Mouse (Mus musculus): ENCODE data around the gene Shank2. TPM values are rescaled to one million over a fixed set of nuclear protein-coding genes. Genes with fewer than 3 reads are reported as not detected.

Shank2 gene
- polyA plus RNA-seq, 1 experiment from 2014 or later = 0.31 TPM

DNA sequence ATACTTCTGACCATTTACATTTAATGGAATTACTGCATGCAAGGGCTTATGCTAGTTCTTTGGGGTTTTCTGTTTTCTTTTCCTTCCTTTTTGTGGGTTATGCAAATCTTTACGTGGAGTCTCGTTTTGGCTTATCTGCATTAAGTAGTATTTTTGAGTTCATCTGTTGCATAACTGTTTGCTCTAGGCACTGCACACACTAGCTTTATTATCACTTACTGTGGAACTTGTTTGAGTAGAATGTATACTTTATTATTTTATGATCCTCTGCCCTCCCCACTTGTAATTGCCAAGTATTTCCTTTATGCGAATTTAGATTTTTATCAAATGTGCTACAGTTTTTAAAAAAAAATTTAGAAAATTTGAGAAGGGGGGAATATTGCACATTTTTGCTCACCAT is 2.7 kb upstream of the Shank2 start:
- H3K4me3 ChIP-seq = no peak overlapping the region
- no peak for DNase-seq (ENCODE audit: low spot score)
- H3K36me3 ChIP-seq = no peaks in the 10 kb centered on the region
- 83% methylated on average over 3 of the region's 3 CpGs for WGBS
- no peak overlapping the region for H3K27ac ChIP-seq
- H3K4me1 ChIP-seq = no peaks in the 10 kb centered on the region
- no peaks in the 10 kb centered on the region for H3K27me3 ChIP-seq (ENCODE audit: insufficient read depth, poor library complexity, severe bottlenecking)
- H3K9me3 ChIP-seq = 0 out of 2 replicates have a peak, but pooled peaks cover 5% of the 10 kb centered on the region

DNA sequence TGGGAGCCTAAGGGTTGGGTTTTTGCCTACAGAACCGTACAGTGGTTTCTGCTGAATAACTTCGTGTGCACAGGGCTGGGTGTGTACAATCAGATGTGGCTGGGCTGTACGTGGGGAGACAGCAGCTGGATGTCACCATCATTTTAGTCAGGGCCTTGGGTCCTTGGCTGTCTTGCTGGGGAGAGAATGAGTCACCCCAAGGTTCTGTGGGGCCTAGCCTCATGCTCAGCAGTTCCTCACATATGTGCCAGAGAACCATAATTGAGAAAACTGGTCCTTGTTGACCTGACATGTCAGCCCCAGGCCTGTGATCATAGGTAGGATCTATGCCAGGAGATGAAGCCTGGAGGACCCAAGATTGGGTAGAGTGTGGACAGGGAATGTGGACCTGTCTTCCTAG is 1.7 kb downstream of the Shank2 start:
- H3K36me3 ChIP-seq = no peaks in the 10 kb centered on the region
- WGBS = 80% methylated on average over 3 of the region's 3 CpGs
- H3K9me3 ChIP-seq = no peaks in the 10 kb centered on the region
- no peaks in the 10 kb centered on the region for H3K27me3 ChIP-seq (ENCODE audit: insufficient read depth, poor library complexity, severe bottlenecking)
- no peak overlapping the region for H3K4me3 ChIP-seq
- DNase-seq (ENCODE audit: low spot score) = no peak
- H3K27ac ChIP-seq = no peak overlapping the region
- H3K4me1 ChIP-seq = no peaks in the 10 kb centered on the region

DNA sequence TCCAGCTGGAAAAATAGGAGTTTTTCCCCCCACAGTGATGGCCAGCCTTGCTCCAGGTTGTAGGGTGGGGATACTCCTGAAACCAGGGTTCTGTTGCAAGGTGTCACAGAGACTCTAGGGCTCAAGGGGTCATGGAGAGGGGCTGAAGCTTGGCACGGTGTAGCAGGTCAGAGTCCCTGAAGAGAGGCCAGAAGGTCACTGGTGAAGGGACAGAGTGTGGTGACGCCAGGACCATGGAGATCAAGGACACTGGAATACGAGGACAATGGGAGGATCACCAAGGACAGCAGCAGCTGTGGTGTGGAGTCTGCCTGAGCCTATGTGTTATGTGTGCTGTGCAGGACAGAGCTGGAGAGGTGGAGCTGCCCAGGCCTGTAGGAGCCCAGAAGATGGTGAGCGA is 6.4 kb downstream of the Shank2 start:
- H3K27me3 ChIP-seq (ENCODE audit: insufficient read depth, poor library complexity, severe bottlenecking) = no peaks in the 10 kb centered on the region
- no peaks in the 10 kb centered on the region for H3K4me1 ChIP-seq
- no peak overlapping the region for H3K27ac ChIP-seq
- no peak for DNase-seq (ENCODE audit: low spot score)
- no peaks in the 10 kb centered on the region for H3K9me3 ChIP-seq
- H3K36me3 ChIP-seq = no peaks in the 10 kb centered on the region
- WGBS = 70% methylated on average over 4 of the region's 4 CpGs
- H3K4me3 ChIP-seq = no peak overlapping the region

DNA sequence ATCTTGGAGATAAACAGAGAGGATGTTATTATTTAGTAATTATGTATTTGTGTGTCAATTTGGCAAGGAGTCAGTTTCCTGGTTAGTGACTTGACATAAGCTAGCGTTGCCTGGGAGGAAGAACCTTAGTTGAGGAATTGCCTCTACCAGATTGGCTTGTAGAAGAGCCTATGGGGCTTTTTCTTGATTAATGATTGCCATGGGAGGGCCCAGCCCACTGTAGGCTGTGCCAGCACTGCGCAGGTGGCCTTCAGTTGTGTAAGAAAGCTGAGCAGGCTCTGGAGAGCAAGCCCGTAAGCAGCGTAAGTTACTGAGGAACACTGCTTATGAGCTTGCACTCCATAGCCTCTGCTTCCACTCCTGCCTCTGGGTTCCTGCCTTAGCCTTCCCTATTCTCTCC is 7.3 kb downstream of the Shank2 start:
- H3K4me1 ChIP-seq = no peaks in the 10 kb centered on the region
- no peaks in the 10 kb centered on the region for H3K27me3 ChIP-seq (ENCODE audit: insufficient read depth, poor library complexity, severe bottlenecking)
- no peaks in the 10 kb centered on the region for H3K36me3 ChIP-seq
- DNase-seq (ENCODE audit: low spot score) = no peak
- H3K27ac ChIP-seq = no peak overlapping the region
- H3K9me3 ChIP-seq = no peaks in the 10 kb centered on the region
- no peak overlapping the region for H3K4me3 ChIP-seq
- 82% methylated on average over 4 of the region's 4 CpGs for WGBS

GRCm38 (mm10) chr7:144014485-144014884 is 12.8 kb downstream of the Shank2 start:
- Histone ChIP-seq H3K4me1 (no peaks in the 10 kb centered on the region), H3K27me3 (ENCODE audit: insufficient read depth, poor library complexity, severe bottlenecking) (no peaks in the 10 kb centered on the region), H3K36me3 (no peaks in the 10 kb centered on the region), H3K9me3 (no peaks in the 10 kb centered on the region), H3K4me3 (no peak overlapping the region), H3K27ac (no peak overlapping the region)
- 82% methylated on average over 2 of the region's 2 CpGs for WGBS
- no peak for DNase-seq (ENCODE audit: low spot score)

DNA sequence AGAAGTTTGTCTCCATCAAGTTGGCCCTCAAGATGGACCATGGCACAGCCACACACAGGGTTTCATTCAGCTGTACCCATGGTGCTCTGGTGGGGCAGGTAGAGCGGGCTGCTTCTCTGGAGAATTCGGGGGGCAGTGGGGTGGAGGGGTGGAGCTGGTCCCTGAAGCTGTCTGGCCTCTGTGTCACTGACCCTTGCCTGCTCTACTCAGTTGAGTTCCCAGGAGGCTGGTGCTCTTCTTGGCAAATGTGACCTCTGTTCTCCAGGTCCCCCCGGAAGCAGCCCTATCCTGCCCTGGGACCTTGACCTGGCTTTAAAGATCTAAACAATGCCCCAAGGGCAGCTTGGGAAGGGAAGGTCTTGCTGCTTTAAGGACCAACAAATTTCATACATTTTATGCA is 20.1 kb downstream of the Shank2 start:
- Histone ChIP-seq H3K27ac (no peak overlapping the region), H3K9me3 (no peaks in the 10 kb centered on the region)

GRCm38 (mm10) chr7:144022682-144023081 is 21.0 kb downstream of the Shank2 start:
- 57% methylated on average over 5 of the region's 5 CpGs for WGBS
- DNase-seq (ENCODE audit: low spot score) = no peak
- Histone ChIP-seq H3K27me3 (ENCODE audit: insufficient read depth, poor library complexity, severe bottlenecking) (no peaks in the 10 kb centered on the region), H3K4me1 (peaks cover 3% of the 10 kb centered on the region; the same call in 1 of the 2 replicates), H3K27ac (no peak overlapping the region), H3K36me3 (no peaks in the 10 kb centered on the region), H3K9me3 (no peaks in the 10 kb centered on the region), H3K4me3 (no peak overlapping the region)

More for the DNA sequence above, 20.1 kb downstream of the Shank2 start:
- Histone ChIP-seq H3K4me3 (no peak overlapping the region), H3K36me3 (no peaks in the 10 kb centered on the region), H3K27me3 (ENCODE audit: insufficient read depth, poor library complexity, severe bottlenecking) (no peaks in the 10 kb centered on the region), H3K4me1 (peaks cover 3% of the 10 kb centered on the region; the same call in 1 of the 2 replicates)
- 91% methylated on average over 3 of the region's 3 CpGs for WGBS
- no peak for DNase-seq (ENCODE audit: low spot score)

DNA sequence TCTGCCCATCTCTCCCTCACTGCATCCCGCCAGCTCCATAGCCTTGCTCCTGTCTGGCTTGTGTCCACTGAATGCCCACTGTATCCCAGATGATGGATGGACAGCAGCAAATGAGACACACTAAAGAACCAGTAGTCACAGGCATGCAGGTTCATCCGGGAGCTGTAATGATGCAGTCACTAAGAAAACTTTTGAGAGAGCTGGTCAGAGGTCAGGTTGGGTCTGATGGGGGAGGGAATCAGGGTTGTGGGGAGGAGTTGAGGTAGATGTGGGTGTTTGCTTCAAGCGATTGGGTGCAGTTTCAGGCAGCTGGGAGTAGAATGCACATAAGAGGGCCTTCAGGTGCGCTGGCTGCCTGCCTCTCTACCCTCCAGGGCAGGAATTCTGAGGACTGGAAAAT is 21.8 kb downstream of the Shank2 start:
- Histone ChIP-seq H3K27ac (no peak overlapping the region), H3K36me3 (no peaks in the 10 kb centered on the region), H3K9me3 (no peaks in the 10 kb centered on the region), H3K4me3 (no peak overlapping the region), H3K27me3 (ENCODE audit: insufficient read depth, poor library complexity, severe bottlenecking) (no peaks in the 10 kb centered on the region), H3K4me1 (peaks cover 3% of the 10 kb centered on the region; the same call in 1 of the 2 replicates)
- 73% methylated on average over 4 of the region's 4 CpGs for WGBS
- DNase-seq (ENCODE audit: low spot score) = no peak

- Histone ChIP-seq H3K4me1 (peaks cover 10% of the 10 kb centered on the region), H3K4me3 (no peak overlapping the region), H3K27ac (no peak overlapping the region), H3K27me3 (ENCODE audit: insufficient read depth, poor library complexity, severe bottlenecking) (no peaks in the 10 kb centered on the region), H3K9me3 (no peaks in the 10 kb centered on the region), H3K36me3 (no peaks in the 10 kb centered on the region)
- DNase-seq (ENCODE audit: low spot score) = no peak
- WGBS = 87% methylated on average over 12 of the region's 12 CpGs
Observed at GRCm38 (mm10) chr7:144026024-144026752, 24.5 kb downstream of the Shank2 start.

DNA sequence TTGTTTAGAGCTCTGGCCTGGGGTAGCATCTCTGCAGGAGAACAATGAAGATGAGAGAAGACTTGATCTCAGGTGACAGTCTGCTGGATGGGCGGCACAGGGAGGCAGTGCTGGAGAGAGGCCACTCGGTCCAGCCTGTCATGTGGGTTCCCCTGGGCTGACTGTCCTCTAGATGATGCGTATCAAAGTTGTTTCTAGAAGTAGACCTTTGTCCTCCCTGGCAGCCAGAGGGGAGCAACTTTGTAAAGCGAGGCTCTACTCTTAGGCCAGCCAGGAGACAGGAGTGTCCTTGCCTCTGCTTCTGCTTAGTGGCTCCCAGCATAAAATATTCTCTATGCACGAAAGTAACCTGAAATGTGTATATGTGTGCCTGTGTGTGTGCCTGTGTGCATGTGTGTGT is 27.5 kb downstream of the Shank2 start:
- Histone ChIP-seq H3K4me3 (no peak overlapping the region), H3K4me1 (peaks cover 10% of the 10 kb centered on the region), H3K36me3 (no peaks in the 10 kb centered on the region), H3K27me3 (ENCODE audit: insufficient read depth, poor library complexity, severe bottlenecking) (no peaks in the 10 kb centered on the region), H3K9me3 (no peaks in the 10 kb centered on the region), H3K27ac (no peak overlapping the region)
- no peak for DNase-seq (ENCODE audit: low spot score)
- 61% methylated on average over 5 of the region's 5 CpGs for WGBS

- DNase-seq (ENCODE audit: low spot score) = no peak
- Histone ChIP-seq H3K4me3 (no peak overlapping the region), H3K9me3 (no peaks in the 10 kb centered on the region), H3K4me1 (peaks cover 8% of the 10 kb centered on the region; the same call in 1 of the 2 replicates), H3K27me3 (ENCODE audit: insufficient read depth, poor library complexity, severe bottlenecking) (no peaks in the 10 kb centered on the region), H3K27ac (no peak overlapping the region), H3K36me3 (no peaks in the 10 kb centered on the region)
- WGBS = 65% methylated on average over 11 of the region's 11 CpGs
Observed at GRCm38 (mm10) chr7:144030796-144031195, 29.1 kb downstream of the Shank2 start.

DNA sequence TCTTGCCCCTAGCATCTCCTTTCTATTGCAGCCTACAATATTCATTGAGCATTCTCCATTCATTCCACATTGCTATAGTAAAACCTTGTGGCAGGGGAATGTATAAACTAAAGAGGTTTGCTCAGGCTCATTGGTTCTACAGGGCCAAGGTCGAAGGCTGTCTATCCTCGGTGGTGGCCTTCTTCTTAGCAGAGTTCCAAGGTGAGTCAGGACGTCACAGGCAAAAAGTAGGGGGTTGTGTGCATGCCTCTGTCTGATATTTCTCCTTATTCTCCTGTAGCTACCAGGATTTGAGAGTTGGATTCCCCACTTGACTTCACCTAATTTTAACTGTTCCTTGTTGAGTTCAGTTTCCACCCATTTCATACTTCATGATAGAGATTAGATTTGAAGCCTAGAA is 29.9 kb downstream of the Shank2 start:
- Histone ChIP-seq H3K4me1 (peaks cover 8% of the 10 kb centered on the region; the same call in 1 of the 2 replicates), H3K4me3 (no peak overlapping the region), H3K36me3 (no peaks in the 10 kb centered on the region), H3K27me3 (ENCODE audit: insufficient read depth, poor library complexity, severe bottlenecking) (no peaks in the 10 kb centered on the region), H3K9me3 (no peaks in the 10 kb centered on the region), H3K27ac (no peak overlapping the region)
- WGBS = 87% methylated on average over 3 of the region's 3 CpGs
- DNase-seq (ENCODE audit: low spot score) = no peak

DNA sequence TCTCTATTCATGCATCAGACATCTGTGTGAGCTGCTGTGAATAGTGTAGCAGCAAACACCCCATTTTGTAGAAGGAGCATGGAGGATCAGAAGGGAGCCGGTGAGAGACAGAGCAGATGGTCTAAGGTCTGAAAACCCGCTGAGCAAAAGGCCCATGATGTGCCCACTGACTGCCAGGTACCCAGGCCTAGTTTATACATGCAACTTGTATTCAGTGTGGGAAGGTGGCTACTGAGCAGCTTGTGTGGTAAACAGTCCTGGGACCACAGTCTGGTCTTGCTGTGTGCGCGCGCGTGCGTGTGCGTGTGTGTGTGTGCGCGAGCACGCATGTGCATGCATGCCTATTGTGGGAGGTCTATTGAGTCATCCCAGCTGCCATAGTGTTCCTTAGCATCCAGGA is 35.8 kb downstream of the Shank2 start:
- no peaks in the 10 kb centered on the region for H3K27me3 ChIP-seq (ENCODE audit: insufficient read depth, poor library complexity, severe bottlenecking)
- no peak for DNase-seq (ENCODE audit: low spot score)
- no peak overlapping the region for H3K4me3 ChIP-seq
- peaks cover 34% of the 10 kb centered on the region for H3K4me1 ChIP-seq
- peak overlapping the region; percentile 66; the same call in 1 of the 2 replicates for H3K27ac ChIP-seq
- 93% methylated on average over 11 of the region's 11 CpGs for WGBS
- no peaks in the 10 kb centered on the region for H3K36me3 ChIP-seq
- H3K9me3 ChIP-seq = no peaks in the 10 kb centered on the region

Measured in heart, embryonic 10.5 days (tissue).